Mouse (Mus musculus) embryonic facial prominence, embryonic 12.5 days (tissue): ENCODE measurements around the gene Hilpda. TPM values are rescaled to one million over a fixed set of nuclear protein-coding genes. Genes with fewer than 3 reads are reported as not detected.

Source experiments
- ATAC-seq: fragments of 200-750 bp; cut with Nextera tagmentation; 2 replicates; pipeline ENCODE4 v1.8.0; 2017; ENCODE audit not compliant: insufficient number of reproducible peaks, insufficient read depth, low FRiP score, low TSS enrichment
- H3K27ac ChIP-seq: fragments of 300-500 bp; sonication (generic); 2 replicates; pipeline ENCODE4 v1.5.1; 2016; ENCODE audit warnings: mild to moderate bottlenecking
- H3K27me3 ChIP-seq: fragments of 300-500 bp; sonication (generic); 2 replicates; pipeline ENCODE4 v1.6.1; 2016; ENCODE audit warnings: mild to moderate bottlenecking, moderate library complexity
- H3K36me3 ChIP-seq: fragments of 300-500 bp; sonication (generic); 2 replicates; pipeline ENCODE4 v1.6.1; 2016; ENCODE audit warnings: mild to moderate bottlenecking
- H3K4me1 ChIP-seq: fragments of 300-500 bp; sonication (generic); 2 replicates; pipeline ENCODE4 v1.6.1; 2016
- H3K4me2 ChIP-seq: fragments of 300-500 bp; sonication (generic); replicated peaks from 2 replicates; pipeline ENCODE4 v1.6.1; 2016; ENCODE audit warnings: mild to moderate bottlenecking, moderate library complexity
- H3K4me3 ChIP-seq: fragments of 300-500 bp; sonication (generic); 2 replicates; pipeline ENCODE4 v1.5.1; 2016; ENCODE audit warnings: mild to moderate bottlenecking
- H3K9ac ChIP-seq: fragments of 300-500 bp; sonication (generic); 2 replicates; pipeline ENCODE4 v1.6.1; 2016; ENCODE audit warnings: mild to moderate bottlenecking, moderate library complexity
- H3K9me3 ChIP-seq: fragments of 300-500 bp; sonication (generic); 2 replicates; pipeline ENCODE4 v1.6.1; 2016; ENCODE audit warnings: mild to moderate bottlenecking, moderate library complexity
- WGBS: fragments of 180-500 bp; shearing (Covaris S2); methylation state at CpG from one replicate; pipeline ENCODE4 v1.1.7; 2016; 5-methylcytosine and 5-hydroxymethylcytosine counted together
- polyA plus RNA-seq: library from polyadenylated mRNA; unstranded; fragments of >200 nt; fragmentation: Nextera tagmentation; extraction: Ambion mirVana; gene quantifications from 2 replicates; pipeline ENCODE4 v1.2.1, GENCODE M21; 2016

Hilpda gene
- polyA plus RNA-seq, 1 experiment from 2014 or later, result 36.6 TPM

- H3K27ac ChIP-seq, result no peak overlapping the region
- H3K9ac ChIP-seq, result no peak overlapping the region
- H3K36me3 ChIP-seq, result no peaks in the 10 kb centered on the region
- H3K4me3 ChIP-seq, result no peak overlapping the region
- H3K4me1 ChIP-seq, result no peaks in the 10 kb centered on the region
- no peak for ATAC-seq
- H3K27me3 ChIP-seq, result no peaks in the 10 kb centered on the region
- H3K4me2 ChIP-seq, result no peak overlapping the region
- H3K9me3 ChIP-seq, result no peaks in the 10 kb centered on the region
- WGBS, result 65% methylated on average over 14 of the region's 14 CpGs
Observed at GRCm38 (mm10) chr6:29313690-29314202, 41.5 kb downstream of the Hilpda start.

GRCm38 (mm10) chr6:29317286-29317685 is 45.0 kb downstream of the Hilpda start:
- Histone ChIP-seq H3K4me1 (no peaks in the 10 kb centered on the region), H3K4me3 (no peak overlapping the region), H3K27ac (no peak overlapping the region), H3K27me3 (no peaks in the 10 kb centered on the region), H3K36me3 (no peaks in the 10 kb centered on the region), H3K4me2 (no peak overlapping the region), H3K9me3 (no peaks in the 10 kb centered on the region), H3K9ac (no peak overlapping the region)
- WGBS, result 69% methylated on average over 2 of the region's 2 CpGs
- no peak for ATAC-seq

- no peak overlapping the region for H3K4me2 ChIP-seq
- H3K4me1 ChIP-seq, result no peaks in the 10 kb centered on the region
- 61% methylated on average over 3 of the region's 3 CpGs for WGBS
- no peak overlapping the region for H3K27ac ChIP-seq
- no peak overlapping the region for H3K9ac ChIP-seq
- no peaks in the 10 kb centered on the region for H3K9me3 ChIP-seq
- ATAC-seq, result no peak
- no peaks in the 10 kb centered on the region for H3K27me3 ChIP-seq
- no peak overlapping the region for H3K4me3 ChIP-seq
- no peaks in the 10 kb centered on the region for H3K36me3 ChIP-seq
Observed at GRCm38 (mm10) chr6:29317941-29318340, 45.7 kb downstream of the Hilpda start.

GRCm38 (mm10) chr6:29318879-29319278 is 46.6 kb downstream of the Hilpda start, which contains the start of gene Fam71f1:
TSS of gene Fam71f1 (plus strand) at chr6:29319140.
- Histone ChIP-seq H3K4me3 (no peak within 1 kb of the TSS), H3K4me1 (no peaks in the 10 kb centered on the region), H3K9ac (no peak within 1 kb of the TSS), H3K36me3 (no peaks in the 10 kb centered on the region), H3K9me3 (no peaks in the 10 kb centered on the region), H3K27ac (no peak within 1 kb of the TSS), H3K4me2 (no peak within 1 kb of the TSS), H3K27me3 (no peaks in the 10 kb centered on the region)
- WGBS, result 55% methylated on average over 5 of the region's 5 CpGs
- ATAC-seq, result no peak

- H3K4me2 ChIP-seq, result no peak overlapping the region
- H3K4me3 ChIP-seq, result no peak overlapping the region
- ATAC-seq, result no peak
- no peak overlapping the region for H3K9ac ChIP-seq
- H3K9me3 ChIP-seq, result no peaks in the 10 kb centered on the region
- H3K4me1 ChIP-seq, result no peaks in the 10 kb centered on the region
- H3K27me3 ChIP-seq, result no peaks in the 10 kb centered on the region
- 72% methylated on average over 6 of the region's 6 CpGs for WGBS
- no peak overlapping the region for H3K27ac ChIP-seq
- H3K36me3 ChIP-seq, result no peaks in the 10 kb centered on the region
Observed at GRCm38 (mm10) chr6:29321586-29321985, 49.3 kb downstream of the Hilpda start.

- H3K4me1 ChIP-seq, result no peaks in the 10 kb centered on the region
- H3K36me3 ChIP-seq, result no peaks in the 10 kb centered on the region
- H3K27me3 ChIP-seq, result no peaks in the 10 kb centered on the region
- no peaks in the 10 kb centered on the region for H3K9me3 ChIP-seq
- H3K9ac ChIP-seq, result no peak overlapping the region
- no peak overlapping the region for H3K4me3 ChIP-seq
- no peak for ATAC-seq
- no peak overlapping the region for H3K4me2 ChIP-seq
- H3K27ac ChIP-seq, result no peak overlapping the region
- WGBS, result 89% methylated on average over 7 of the region's 7 CpGs
Observed at GRCm38 (mm10) chr6:29322147-29322546, 49.9 kb downstream of the Hilpda start.

GRCm38 (mm10) chr6:29322735-29323134 is 50.4 kb downstream of the Hilpda start:
- H3K27ac ChIP-seq, result no peak overlapping the region
- H3K9me3 ChIP-seq, result no peaks in the 10 kb centered on the region
- no peak overlapping the region for H3K4me3 ChIP-seq
- no peaks in the 10 kb centered on the region for H3K4me1 ChIP-seq
- H3K4me2 ChIP-seq, result no peak overlapping the region
- WGBS, result 76% methylated on average over 4 of the region's 4 CpGs
- no peaks in the 10 kb centered on the region for H3K36me3 ChIP-seq
- no peaks in the 10 kb centered on the region for H3K27me3 ChIP-seq
- no peak for ATAC-seq
- no peak overlapping the region for H3K9ac ChIP-seq

Other genes starting within 250 kb of the Hilpda start
- gene Lep, start 212.3 kb upstream of the Hilpda start, polyA plus RNA-seq, result not detected in 2 replicates
- gene Rbm28, start 107.5 kb upstream of the Hilpda start, polyA plus RNA-seq, result 54.9 and 57.4 TPM in 2 replicates
- gene Prrt4, start 92.9 kb upstream of the Hilpda start, polyA plus RNA-seq, result 1.5 and 1.8 TPM in 2 replicates
- 34.6 and 38.1 TPM in 2 replicates for gene Impdh1, start 56.1 kb upstream of the Hilpda start, polyA plus RNA-seq
- 0.27 and 0.39 TPM in 2 replicates for gene Fam71f2, start 7.1 kb downstream of the Hilpda start, polyA plus RNA-seq
- gene Fam71f1, start 46.7 kb downstream of the Hilpda start, polyA plus RNA-seq, result 0.17 and 0.31 TPM in 2 replicates
- 314 and 332 TPM in 2 replicates for gene Calu, start 75.6 kb downstream of the Hilpda start, polyA plus RNA-seq
- gene Opn1sw, start 116.0 kb downstream of the Hilpda start, polyA plus RNA-seq, result 0.61 and 0.90 TPM in 2 replicates
- gene Ccdc136, start 123.8 kb downstream of the Hilpda start, polyA plus RNA-seq, result 26.6 and 26.9 TPM in 2 replicates
- 14.0 and 15.6 TPM in 2 replicates for gene Flnc, start 160.8 kb downstream of the Hilpda start, polyA plus RNA-seq
- 196 and 217 TPM in 2 replicates for gene Atp6v1f, start 195.2 kb downstream of the Hilpda start, polyA plus RNA-seq
- 0.36 and 0.41 TPM in 2 replicates for gene Atp6v1fnb, start 198.9 kb downstream of the Hilpda start, polyA plus RNA-seq
- 40.6 and 41.3 TPM in 2 replicates for gene Kcp, start 235.5 kb downstream of the Hilpda start, polyA plus RNA-seq